Mouse (Mus musculus): ENCODE data around the gene Omt2a. TPM values are rescaled to one million over a fixed set of nuclear protein-coding genes. Genes with fewer than 3 reads are reported as not detected.
"Not testable (repeated sequence)": the region's sequence is repeated elsewhere in the genome, so short reads cannot be mapped to it uniquely, and the experiment has no call there.

Omt2a gene
- polyA plus RNA-seq, 1 experiment: not detected

GRCm38 (mm10) chr9:78347004-78347403, 32.4 kb upstream of the Omt2a start:
- H3K4me1 ChIP-seq (ENCODE audit: control insufficient read depth, insufficient read depth, low read length): no peaks in the 10 kb centered on the region
- H3K4me3 ChIP-seq (replicated peaks; ENCODE audit: extremely low read depth, low read depth, low read length): no peak overlapping the region
- DNase-seq: no peak
- TF ChIP-seq CTCF (IDR thresholded peaks at IDR 0.05; ENCODE audit: insufficient read depth, low read length) (no peak), POLR2A (IDR thresholded peaks at IDR 0.05; ENCODE audit: borderline replicate concordance, extremely low read depth, low read depth, low read length) (no peak)
- WGBS: 50% methylated on average over 3 of the region's 3 CpGs

- not testable (repeated sequence) for H3K4me1 ChIP-seq (ENCODE audit: control insufficient read depth, insufficient read depth, low read length); DNase-seq; H3K4me3 ChIP-seq (replicated peaks; ENCODE audit: extremely low read depth, low read depth, low read length)
- WGBS: 30% methylated on average over 4 of the region's 4 CpGs
Measured at GRCm38 (mm10) chr9:78345235-78345634, 30.6 kb upstream of the Omt2a start.

DNA sequence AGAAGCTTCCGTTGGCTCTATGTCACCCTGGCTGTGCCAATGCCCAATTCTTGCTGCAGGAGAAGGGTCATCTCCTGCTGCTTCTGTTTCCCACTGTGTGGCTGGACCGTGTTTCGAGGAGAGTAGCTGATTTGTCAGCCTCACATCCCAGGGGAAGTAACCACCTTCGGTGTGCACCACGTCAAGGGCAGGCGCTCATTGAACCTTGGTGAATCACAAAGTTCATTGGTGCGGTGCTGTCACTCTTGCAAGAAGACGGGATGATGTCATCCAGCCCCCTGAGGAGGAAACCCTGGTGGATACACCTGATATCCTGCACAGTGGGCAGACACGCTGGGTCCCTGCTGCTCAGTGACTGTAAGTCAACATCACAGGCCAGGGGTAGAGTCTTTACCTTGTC, 28.5 kb upstream of the Omt2a start:
- 80% methylated on average over 9 of the region's 9 CpGs for WGBS
- H3K4me3 ChIP-seq (replicated peaks; ENCODE audit: extremely low read depth, low read depth, low read length); H3K4me1 ChIP-seq (ENCODE audit: control insufficient read depth, insufficient read depth, low read length); DNase-seq: not testable (repeated sequence)

GRCm38 (mm10) chr9:78342494-78342893, 27.9 kb upstream of the Omt2a start:
- not testable (repeated sequence) for DNase-seq; H3K4me1 ChIP-seq (ENCODE audit: control insufficient read depth, insufficient read depth, low read length)
- 87% methylated on average over 4 of the region's 4 CpGs for WGBS

GRCm38 (mm10) chr9:78340324-78340723, 25.7 kb upstream of the Omt2a start:
- peak; percentile 58 for TF ChIP-seq CTCF (IDR thresholded peaks at IDR 0.05; ENCODE audit: insufficient read depth, low read length)
- WGBS: 21% methylated on average over 8 of the region's 8 CpGs
- not testable (repeated sequence) for H3K4me3 ChIP-seq (replicated peaks; ENCODE audit: extremely low read depth, low read depth, low read length); H3K4me1 ChIP-seq (ENCODE audit: control insufficient read depth, insufficient read depth, low read length)
- peak; percentile 40 for DNase-seq

More at GRCm38 (mm10) chr9:78342494-78342893, 27.9 kb upstream of the Omt2a start:
- not testable (repeated sequence) for H3K4me3 ChIP-seq (replicated peaks; ENCODE audit: extremely low read depth, low read depth, low read length)

GRCm38 (mm10) chr9:78337050-78337449, 22.5 kb upstream of the Omt2a start:
- not testable (repeated sequence) for H3K4me1 ChIP-seq (ENCODE audit: control insufficient read depth, insufficient read depth, low read length); H3K4me3 ChIP-seq (replicated peaks; ENCODE audit: extremely low read depth, low read depth, low read length); DNase-seq

- DNase-seq; H3K4me3 ChIP-seq (replicated peaks; ENCODE audit: extremely low read depth, low read depth, low read length); H3K4me1 ChIP-seq (ENCODE audit: control insufficient read depth, insufficient read depth, low read length): not testable (repeated sequence)
- 73% methylated on average over 1 of the region's 1 CpGs for WGBS
Measured at GRCm38 (mm10) chr9:78327289-78327688, 12.7 kb upstream of the Omt2a start, which contains the start of gene Omt2b. Gene Omt2b, plus strand, starts transcription at chr9:78327589.

GRCm38 (mm10) chr9:78319499-78319898, 4.9 kb upstream of the Omt2a start:
- Histone ChIP-seq H3K4me3 (replicated peaks; ENCODE audit: extremely low read depth, low read depth, low read length) (no peak overlapping the region), H3K4me1 (ENCODE audit: control insufficient read depth, insufficient read depth, low read length) (no peaks in the 10 kb centered on the region)
- 13% methylated on average over 1 of the region's 1 CpGs for WGBS
- DNase-seq: no peak
- no peak for TF ChIP-seq POLR2A (IDR thresholded peaks at IDR 0.05; ENCODE audit: borderline replicate concordance, extremely low read depth, low read depth, low read length)
- no peak for TF ChIP-seq CTCF (IDR thresholded peaks at IDR 0.05; ENCODE audit: insufficient read depth, low read length)

- not testable (repeated sequence) for DNase-seq; H3K4me1 ChIP-seq (ENCODE audit: control insufficient read depth, insufficient read depth, low read length); H3K4me3 ChIP-seq (replicated peaks; ENCODE audit: extremely low read depth, low read depth, low read length)
- WGBS: 74% methylated on average over 3 of the region's 3 CpGs
Measured at GRCm38 (mm10) chr9:78308122-78308521, 6.5 kb downstream of the Omt2a start.

DNA sequence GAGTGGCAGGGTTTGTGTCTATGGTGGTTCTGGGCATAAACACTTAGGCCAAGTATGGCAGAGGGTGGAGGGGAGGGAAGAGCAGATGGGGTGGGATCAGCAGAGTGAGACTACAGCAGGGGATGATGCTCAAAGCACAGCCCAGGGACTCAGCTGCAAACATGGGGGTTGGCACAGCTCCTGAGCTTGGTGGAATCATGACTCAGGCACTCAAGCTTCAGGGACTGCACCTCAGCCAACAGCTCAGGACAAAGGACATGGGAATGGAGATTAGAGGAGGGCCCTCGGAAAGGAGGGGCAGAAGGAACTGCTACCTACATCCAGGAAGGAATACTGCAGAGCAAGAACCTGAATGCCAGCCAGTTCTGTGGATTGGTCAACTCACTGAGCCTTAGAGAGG, 15.5 kb downstream of the Omt2a start:
- H3K4me1 ChIP-seq (ENCODE audit: control insufficient read depth, insufficient read depth, low read length); H3K4me3 ChIP-seq (replicated peaks; ENCODE audit: extremely low read depth, low read depth, low read length); DNase-seq: not testable (repeated sequence)
- WGBS: 44% methylated on average over 1 of the region's 1 CpGs

DNA sequence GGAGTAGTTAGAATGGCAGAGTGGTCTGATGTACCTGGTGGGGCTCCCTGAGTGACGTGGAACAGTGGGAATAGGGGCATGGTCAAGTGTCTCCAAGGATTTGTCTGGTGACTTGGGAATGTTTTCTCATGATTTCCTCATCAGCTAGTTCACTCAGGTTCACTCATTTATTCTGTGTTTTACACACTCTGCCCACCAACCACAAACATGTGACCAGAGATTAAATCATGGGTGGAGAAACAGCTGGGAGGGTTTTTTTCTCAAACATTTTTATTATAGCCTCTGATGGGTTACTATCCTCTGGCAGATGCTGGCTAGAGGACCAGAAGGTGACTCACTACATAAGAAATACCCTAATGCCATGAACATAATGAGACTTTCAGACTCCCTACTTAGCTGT, 16.4 kb downstream of the Omt2a start:
- WGBS: 79% methylated on average over 1 of the region's 1 CpGs
- H3K4me1 ChIP-seq (ENCODE audit: control insufficient read depth, insufficient read depth, low read length): no peaks in the 10 kb centered on the region
- H3K4me3 ChIP-seq (replicated peaks; ENCODE audit: extremely low read depth, low read depth, low read length): no peak overlapping the region
- TF ChIP-seq CTCF (IDR thresholded peaks at IDR 0.05; ENCODE audit: insufficient read depth, low read length): no peak
- no peak for DNase-seq

GRCm38 (mm10) chr9:78296089-78296488, 18.5 kb downstream of the Omt2a start:
- DNase-seq: peak; percentile 34
- not testable (repeated sequence) for H3K4me1 ChIP-seq (ENCODE audit: control insufficient read depth, insufficient read depth, low read length); H3K4me3 ChIP-seq (replicated peaks; ENCODE audit: extremely low read depth, low read depth, low read length)
- WGBS: 6% methylated on average over 6 of the region's 6 CpGs
- TF ChIP-seq CTCF (IDR thresholded peaks at IDR 0.05; ENCODE audit: insufficient read depth, low read length): peak; percentile 72

- not testable (repeated sequence) for H3K4me1 ChIP-seq (ENCODE audit: control insufficient read depth, insufficient read depth, low read length); H3K4me3 ChIP-seq (replicated peaks; ENCODE audit: extremely low read depth, low read depth, low read length); DNase-seq
- 68% methylated on average over 7 of the region's 7 CpGs for WGBS
Measured at GRCm38 (mm10) chr9:78294781-78295180, 19.8 kb downstream of the Omt2a start.

GRCm38 (mm10) chr9:78293683-78294082, 20.9 kb downstream of the Omt2a start:
- not testable (repeated sequence) for H3K4me3 ChIP-seq (replicated peaks; ENCODE audit: extremely low read depth, low read depth, low read length)

DNA sequence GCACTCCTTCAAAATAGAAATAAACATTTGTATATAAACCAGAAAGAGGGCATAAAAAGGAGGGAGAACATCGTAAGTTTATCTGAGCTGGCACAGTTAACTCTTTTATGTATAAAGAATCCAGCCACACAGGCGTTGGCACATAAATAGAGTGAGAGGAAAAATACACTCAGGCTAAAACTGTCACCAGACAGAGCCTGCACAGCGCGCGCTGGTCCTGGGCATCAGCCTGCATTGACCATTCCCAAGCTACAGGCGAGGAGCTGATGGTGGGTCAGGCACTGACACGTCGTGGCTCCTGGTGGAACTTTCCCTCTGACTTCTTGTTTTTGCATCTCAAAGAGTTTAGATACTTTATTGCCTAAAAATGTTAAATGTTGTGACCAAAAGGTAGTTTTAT, 22.1 kb downstream of the Omt2a start:
- not testable (repeated sequence) for H3K4me3 ChIP-seq (replicated peaks; ENCODE audit: extremely low read depth, low read depth, low read length); DNase-seq; H3K4me1 ChIP-seq (ENCODE audit: control insufficient read depth, insufficient read depth, low read length)
- WGBS: 59% methylated on average over 8 of the region's 8 CpGs

More at GRCm38 (mm10) chr9:78293683-78294082, 20.9 kb downstream of the Omt2a start:
- not testable (repeated sequence) for H3K4me1 ChIP-seq (ENCODE audit: control insufficient read depth, insufficient read depth, low read length); DNase-seq
- 69% methylated on average over 1 of the region's 1 CpGs for WGBS

DNA sequence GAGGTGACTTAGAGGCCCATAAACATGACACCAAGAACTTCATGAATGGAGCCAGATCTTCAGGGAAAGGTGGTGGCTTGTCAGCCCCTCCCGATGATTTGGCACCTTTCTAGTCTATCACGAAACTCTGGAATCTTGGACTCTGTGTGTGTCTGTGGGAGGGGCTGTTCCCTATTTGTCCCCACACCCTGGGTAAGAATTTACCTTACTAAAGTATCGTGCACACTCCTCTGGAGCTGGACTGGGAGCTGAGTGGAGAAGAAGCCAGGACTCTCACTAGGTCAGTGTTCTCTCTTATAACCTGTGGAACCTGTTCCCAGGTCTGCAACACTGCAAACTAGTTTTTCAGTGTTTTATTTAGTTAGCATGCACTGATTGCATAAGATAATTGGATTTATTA, 24.9 kb downstream of the Omt2a start, which contains the start of gene Gm10639:
Gene Gm10639, plus strand, starts transcription at position 201 of the 400 bp plus-strand sequence.
- WGBS: 62% methylated on average over 3 of the region's 3 CpGs
- not testable (repeated sequence) for H3K4me3 ChIP-seq (replicated peaks; ENCODE audit: extremely low read depth, low read depth, low read length); DNase-seq; H3K4me1 ChIP-seq (ENCODE audit: control insufficient read depth, insufficient read depth, low read length)

Data from lung, adult 2 months (tissue).